Mouse (Mus musculus) liver (tissue): Measurements from ENCODE around the gene Pam.
"Not testable (repeated sequence)": the region's sequence is repeated elsewhere in the genome, so short reads cannot be mapped to it uniquely, and the experiment has no call there.

ENCODE experiments used
- DNase-seq: peaks from one replicate; pipeline ENCODE4 v3.0.0-alpha.2; 2020; ENCODE audit warnings: mixed read lengths

Pam gene

GRCm38 (mm10) chr1:97821282-97821681, 274.2 kb downstream of the Pam start:
- no peak for DNase-seq

GRCm38 (mm10) chr1:97809255-97809912, 286.1 kb downstream of the Pam start:
- no peak for DNase-seq

GRCm38 (mm10) chr1:97804520-97804919, 290.9 kb downstream of the Pam start:
- DNase-seq, result no peak

- DNase-seq, result no peak
Observed at GRCm38 (mm10) chr1:97802207-97802902, 293.1 kb downstream of the Pam start.

GRCm38 (mm10) chr1:97795936-97796335, 299.5 kb downstream of the Pam start:
- DNase-seq, result no peak

- no peak for DNase-seq
Observed at GRCm38 (mm10) chr1:97794110-97794509, 301.3 kb downstream of the Pam start.

GRCm38 (mm10) chr1:97788490-97788889, 307.0 kb downstream of the Pam start:
- no peak for DNase-seq

- no peak for DNase-seq
Observed at GRCm38 (mm10) chr1:97787674-97788073, 307.8 kb downstream of the Pam start.

- peak; percentile 36 for DNase-seq
Observed at GRCm38 (mm10) chr1:97785685-97786393, 309.6 kb downstream of the Pam start.

GRCm38 (mm10) chr1:97784928-97785327, 310.5 kb downstream of the Pam start:
- no peak for DNase-seq

- DNase-seq, result no peak
Observed at GRCm38 (mm10) chr1:97781674-97782073, 313.8 kb downstream of the Pam start.

GRCm38 (mm10) chr1:97773973-97774372, 321.5 kb downstream of the Pam start:
- DNase-seq, result no peak

- DNase-seq, result no peak
Observed at GRCm38 (mm10) chr1:97773362-97773761, 322.1 kb downstream of the Pam start.

GRCm38 (mm10) chr1:97771727-97772126, 323.7 kb downstream of the Pam start:
- DNase-seq, result no peak

- peak; percentile 37 for DNase-seq
Observed at GRCm38 (mm10) chr1:97771118-97771517, 324.3 kb downstream of the Pam start.

GRCm38 (mm10) chr1:97769904-97770753, 325.3 kb downstream of the Pam start, which contains the start of the genes Gin1 and Ppip5k2:
Gene Gin1 (plus strand): TSS chr1:97770172.
Gene Ppip5k2 (minus strand): TSS chr1:97770411.
- DNase-seq, result peak; percentile 96

- peak; percentile 66 for DNase-seq
Observed at GRCm38 (mm10) chr1:97769294-97769903, 326.0 kb downstream of the Pam start.

- no peak for DNase-seq
Observed at GRCm38 (mm10) chr1:97768906-97769293, 326.5 kb downstream of the Pam start.

GRCm38 (mm10) chr1:97768089-97768488, 327.4 kb downstream of the Pam start:
- no peak for DNase-seq

- not testable (repeated sequence) for DNase-seq
Observed at GRCm38 (mm10) chr1:97765712-97766111, 329.7 kb downstream of the Pam start.

- no peak for DNase-seq
Observed at GRCm38 (mm10) chr1:97761477-97761876, 334.0 kb downstream of the Pam start.

- no peak for DNase-seq
Observed at GRCm38 (mm10) chr1:97760598-97760997, 334.8 kb downstream of the Pam start.
